Mouse (Mus musculus): Measurements from ENCODE around the gene Hus1.

Gene Hus1

GRCm38 (mm10) chr11:8973166-8973565, 37.8 kb downstream of the Hus1 start, which contains the start of gene Pkd1l1:
Gene Pkd1l1 (minus strand): TSS chr11:8973266.
- DNase-seq, result no peak

DNA sequence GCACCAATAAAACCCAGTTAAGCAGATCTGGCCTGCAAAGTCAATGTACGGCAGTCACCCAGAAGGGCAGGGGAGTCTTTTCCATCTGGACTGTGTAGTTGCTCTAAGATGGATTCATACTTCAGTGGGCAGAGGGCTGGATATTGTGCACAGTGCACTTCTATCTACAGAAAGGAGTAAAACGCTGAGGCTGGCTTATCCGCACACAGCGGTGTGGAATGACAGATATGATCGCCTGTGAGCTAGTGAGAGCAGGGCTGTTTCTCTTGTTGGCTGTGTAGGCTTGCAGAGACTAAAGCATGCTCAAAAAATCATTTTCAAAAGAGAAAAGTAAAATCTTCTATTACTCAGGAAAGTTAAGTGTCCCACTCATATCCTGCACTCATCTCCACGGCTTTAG, 38.9 kb downstream of the Hus1 start:
- DNase-seq, result no peak

DNA sequence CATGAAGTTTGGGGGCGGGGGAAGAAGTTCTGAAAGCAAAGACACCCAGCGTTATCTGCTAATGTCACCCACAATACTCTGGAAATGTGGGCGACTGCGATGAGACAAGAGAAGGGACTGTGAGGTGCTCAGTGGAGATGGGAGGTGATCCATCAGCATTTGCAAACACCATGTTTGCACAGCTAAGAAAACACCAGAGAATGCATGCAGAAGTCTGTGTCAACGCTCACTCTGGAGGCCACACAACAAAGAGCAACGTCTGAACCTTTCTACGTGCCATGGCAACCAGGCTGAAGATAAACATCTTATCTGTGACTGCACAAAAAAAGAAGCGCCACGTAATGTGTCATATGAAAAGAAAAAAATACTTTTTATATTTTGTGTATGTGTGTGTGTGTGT, 40.5 kb downstream of the Hus1 start:
- no peak for DNase-seq

DNA sequence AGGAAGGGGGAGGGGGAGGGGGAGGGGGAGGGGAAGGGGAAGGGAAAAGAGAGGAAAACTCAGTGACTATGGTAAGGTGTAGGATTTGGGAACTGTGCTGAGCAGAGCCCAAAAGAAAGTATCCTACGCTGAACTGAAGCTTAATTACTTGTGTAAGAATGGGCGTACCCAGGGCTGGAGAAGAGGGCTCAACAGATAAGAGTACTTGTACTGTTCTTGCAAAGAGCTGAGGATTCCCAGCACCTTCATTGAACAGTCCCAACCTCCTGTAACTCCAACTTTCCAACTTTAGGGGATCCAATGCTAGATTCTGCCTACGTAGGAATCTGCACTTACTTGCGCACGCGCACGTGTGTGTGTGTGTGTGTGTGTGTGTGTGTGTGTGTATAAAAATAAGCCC, 42.9 kb downstream of the Hus1 start:
- DNase-seq, result no peak

DNA sequence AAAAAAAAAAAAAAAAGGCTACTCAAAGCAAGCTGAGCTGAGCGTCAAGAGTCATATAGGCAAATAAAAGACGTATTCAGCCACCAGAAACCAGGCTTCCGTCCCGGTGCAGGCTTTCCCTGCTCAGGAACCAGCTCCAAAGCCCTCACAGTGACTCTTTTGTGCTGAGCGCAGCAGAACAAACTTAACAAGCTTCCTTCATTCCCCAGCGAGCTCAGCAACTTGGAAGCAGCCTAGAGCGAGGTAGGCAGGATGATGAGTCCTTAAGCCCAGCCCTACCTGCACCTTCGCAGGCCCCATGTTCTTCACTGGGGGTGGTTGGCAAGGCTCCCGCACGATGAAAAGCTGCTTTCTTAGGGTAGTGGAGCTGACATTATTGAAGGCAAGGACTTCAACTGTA, 52.4 kb downstream of the Hus1 start:
- DNase-seq, result no peak

DNA sequence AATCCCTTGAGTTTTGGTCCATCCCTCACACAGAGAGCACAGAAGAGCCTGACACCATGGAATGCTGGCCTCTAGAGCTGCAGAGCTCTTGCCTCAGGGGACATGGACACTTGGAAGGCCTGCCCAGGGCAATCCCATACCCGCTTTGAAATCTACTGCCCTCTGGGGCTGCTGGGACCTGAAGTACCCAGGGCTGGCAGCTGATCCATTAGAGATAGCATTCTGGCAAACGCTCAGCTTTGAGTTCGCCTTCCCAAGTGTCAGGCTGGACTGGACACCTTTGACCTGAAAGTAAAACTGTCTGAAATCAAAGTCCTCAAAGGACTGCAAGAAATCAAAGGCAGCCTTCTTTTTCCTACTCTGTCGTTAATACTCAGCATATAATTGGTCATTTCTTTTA, 52.9 kb downstream of the Hus1 start:
- no peak for DNase-seq

DNA sequence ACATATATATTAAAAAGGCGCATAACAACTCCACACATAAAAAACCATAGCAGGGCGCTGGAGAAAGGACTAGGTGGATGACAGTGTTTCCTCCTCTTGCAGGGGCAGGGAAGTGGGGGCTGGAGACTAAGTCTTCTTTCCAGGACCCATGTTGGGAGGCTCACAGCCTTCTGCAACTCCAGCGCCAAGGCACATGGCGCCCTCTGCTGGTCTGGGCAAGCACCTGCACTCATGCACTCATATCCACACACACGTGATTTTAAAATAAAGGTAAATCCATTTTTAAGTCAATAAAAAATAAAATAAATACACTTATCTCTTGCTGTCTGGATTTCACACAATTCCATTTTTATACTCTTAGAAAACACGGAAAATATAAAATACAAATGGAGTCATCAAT, 54.0 kb downstream of the Hus1 start:
- DNase-seq, result no peak

GRCm38 (mm10) chr11:8955678-8956077, 55.3 kb downstream of the Hus1 start:
- DNase-seq, result no peak

DNA sequence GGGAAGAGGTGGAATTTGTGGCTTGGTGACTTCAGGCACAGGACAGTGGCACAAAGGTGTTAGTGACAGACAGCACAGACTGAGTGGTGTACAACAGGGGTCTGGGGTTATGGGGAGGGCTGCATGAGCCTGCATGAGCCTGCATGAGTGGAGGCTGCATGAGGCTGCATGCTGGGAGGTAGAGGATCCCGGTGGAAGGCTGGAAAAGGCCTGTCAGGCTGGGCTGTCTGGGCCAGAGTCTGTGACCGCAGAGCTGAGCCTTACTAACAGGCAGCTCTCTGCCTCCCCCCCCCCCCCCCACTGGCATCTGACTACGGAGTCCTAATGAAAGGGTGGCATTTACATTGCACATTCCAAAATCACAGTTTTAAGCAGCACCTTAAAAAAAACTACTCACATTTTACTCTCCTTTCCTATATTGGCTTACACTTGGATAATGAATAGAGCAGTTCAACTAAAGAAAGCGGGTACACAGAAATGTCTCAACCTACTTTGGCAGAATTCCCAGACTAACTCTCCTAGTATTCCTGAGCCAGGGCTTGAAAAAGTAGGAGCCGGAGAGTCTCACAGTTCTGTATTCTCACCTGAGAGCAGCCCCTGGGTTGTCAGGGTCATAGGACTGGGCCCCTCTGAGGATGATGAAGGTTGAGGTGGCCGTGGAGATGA, 61.1 kb downstream of the Hus1 start:
- no peak for DNase-seq

DNA sequence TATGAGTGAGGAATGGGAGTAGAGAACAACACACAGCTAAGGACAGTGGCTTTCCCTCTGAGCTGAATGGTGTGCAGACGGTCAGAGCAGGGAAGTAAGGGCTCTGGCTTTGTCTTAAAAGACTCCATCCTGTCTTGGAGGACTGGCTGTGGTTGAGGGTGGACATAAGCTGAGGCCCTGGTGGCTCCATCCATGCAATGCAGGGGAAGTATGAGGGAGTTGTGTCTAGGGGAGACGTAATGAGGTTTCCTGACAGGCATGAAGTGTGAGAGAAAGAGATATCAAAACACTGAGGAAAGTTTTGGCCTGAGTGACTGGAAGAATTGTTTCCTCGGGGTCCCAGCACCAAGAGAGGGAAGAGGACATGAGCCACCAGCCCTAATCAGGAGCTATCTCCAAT, 62.1 kb downstream of the Hus1 start:
- no peak for DNase-seq

DNA sequence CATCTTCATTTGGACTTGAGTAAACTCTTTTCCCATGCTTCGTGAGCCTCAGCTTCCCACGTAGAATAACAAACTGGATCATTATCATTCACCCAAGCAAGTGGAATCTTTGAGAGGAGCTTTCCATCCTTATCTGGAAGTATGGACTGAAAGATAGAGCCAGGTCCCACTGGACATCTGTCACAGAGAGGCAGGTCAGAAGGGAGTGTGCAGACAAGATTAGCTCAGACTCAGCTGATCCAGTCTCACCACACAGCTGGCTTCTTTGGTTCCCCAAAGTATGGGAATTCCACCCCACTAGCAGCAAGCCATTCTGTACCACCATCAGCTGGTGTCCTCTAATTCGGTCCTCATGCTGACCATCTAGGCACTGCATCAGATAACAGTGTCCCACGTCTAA, 66.9 kb downstream of the Hus1 start:
- no peak for DNase-seq

All from heart, adult 11 months (tissue).